Mouse (Mus musculus) CH12.LX (cell line): Measurements from ENCODE around the gene Gm1123. TPM values are rescaled to one million over a fixed set of nuclear protein-coding genes. Genes with fewer than 3 reads are reported as not detected.

Source experiments
- DNase-seq: peaks from one replicate; pipeline ENCODE4 v3.0.0-alpha.2; 2013; ENCODE audit errors: extremely low read depth
- H3K27ac ChIP-seq: 2 replicates; pipeline ENCODE4 v1.5.1; 2012; ENCODE audit warnings: low read depth, mild to moderate bottlenecking, control low read depth, moderate library complexity; ENCODE audit not compliant: insufficient read depth
- H3K27me3 ChIP-seq: replicated peaks from 2 replicates; pipeline ENCODE3; 2012; ENCODE audit warnings: inconsistent platforms
- H3K36me3 ChIP-seq, 2 experiments: replicated peaks in 1 of 2; 2 replicates each; pipeline versions ENCODE3 to v1.6.1; 2012; ENCODE audit warnings: inconsistent platforms in 1 of 2, low read length in 1 of 2, mild to moderate bottlenecking in 1 of 2, mixed read lengths in 1 of 2, moderate library complexity in 1 of 2; ENCODE audit not compliant: control insufficient read depth in 1 of 2, insufficient read depth in 1 of 2
- H3K4me1 ChIP-seq, 2 experiments: 2 replicates each; pipeline ENCODE4 v1.6.1; 2012; ENCODE audit warnings: inconsistent platforms in 1 of 2, moderate library complexity in 1 of 2; ENCODE audit not compliant: insufficient read depth in 2 of 2, control insufficient read depth in 1 of 2
- H3K4me2 ChIP-seq: 2 replicates; pipeline ENCODE4 v1.6.1; 2012; ENCODE audit warnings: low read depth, mild to moderate bottlenecking, control low read depth; ENCODE audit not compliant: poor library complexity, insufficient read depth, severe bottlenecking
- H3K4me3 ChIP-seq, 3 experiments: fragments of 150-350 bp in 1 of 3; sonication (generic) in 1 of 3; replicated peaks in 1 of 3; 2 replicates each; pipeline versions ENCODE3 to v1.5.1; 2011 to 2012; ENCODE audit warnings: low read depth in 2 of 3, low read length in 2 of 3, mild to moderate bottlenecking in 2 of 3, moderate library complexity in 2 of 3, control low read depth in 1 of 3, improper control_type of control experiment in 1 of 3, inconsistent platforms in 1 of 3, mixed read lengths in 1 of 3; ENCODE audit not compliant: poor library complexity in 1 of 3
- H3K79me2 ChIP-seq: replicated peaks from 2 replicates; pipeline ENCODE4 v1.6.1; 2012; ENCODE audit warnings: mild to moderate bottlenecking, moderate library complexity; ENCODE audit not compliant: control insufficient read depth, poor library complexity, insufficient read depth, severe bottlenecking; ENCODE audit errors: extremely low read depth
- H3K9ac ChIP-seq: 2 replicates; pipeline ENCODE4 v1.6.1; 2012; ENCODE audit warnings: low read depth, mild to moderate bottlenecking, control low read depth, moderate library complexity; ENCODE audit not compliant: insufficient read depth
- H3K9me3 ChIP-seq: replicated peaks from 2 replicates; pipeline ENCODE3; 2012; ENCODE audit warnings: low read length, inconsistent platforms, mixed read lengths
- BHLHE40 ChIP-seq: IDR thresholded peaks from 2 replicates; pipeline ENCODE4 v1.6.1; 2011; ENCODE audit warnings: mild to moderate bottlenecking, low read depth, low read length, improper control_type of control experiment
- CHD1 ChIP-seq: IDR thresholded peaks from 2 replicates; pipeline ENCODE4 v1.6.1; 2012; ENCODE audit warnings: low read depth, low read length, improper control_type of control experiment, inconsistent platforms
- CTCF ChIP-seq, 2 experiments: IDR thresholded peaks in 1 of 2; conservative IDR thresholded peaks in 1 of 2; 2 replicates each; pipeline ENCODE4 v1.5.1; 2011 to 2012; ENCODE audit warnings: low read depth in 2 of 2, low read length in 2 of 2, improper control_type of control experiment in 1 of 2, inconsistent platforms in 1 of 2, mild to moderate bottlenecking in 1 of 2, moderate library complexity in 1 of 2
- E2F4 ChIP-seq: IDR thresholded peaks from 2 replicates; pipeline ENCODE4 v1.6.1; 2011; ENCODE audit warnings: low read depth, low read length, improper control_type of control experiment; ENCODE audit not compliant: insufficient replicate concordance
- EP300 ChIP-seq: IDR thresholded peaks from 2 replicates; pipeline ENCODE4 v1.6.1; 2011; ENCODE audit warnings: low read length, improper control_type of control experiment
- ETS1 ChIP-seq: conservative IDR thresholded peaks from 2 replicates; pipeline ENCODE4 v1.6.1; 2012; ENCODE audit warnings: low read depth, mild to moderate bottlenecking, inconsistent platforms, low read length, improper control_type of control experiment, moderate library complexity
- MAX ChIP-seq: IDR thresholded peaks from 2 replicates; pipeline ENCODE4 v1.6.1; 2011; ENCODE audit warnings: low read length, improper control_type of control experiment
- MEF2A ChIP-seq: IDR thresholded peaks from 2 replicates; pipeline ENCODE4 v1.6.1; 2014; ENCODE audit warnings: low read depth, mild to moderate bottlenecking, inconsistent platforms, low read length, improper control_type of control experiment, borderline replicate concordance
- MYC ChIP-seq: IDR thresholded peaks from 2 replicates; pipeline ENCODE4 v1.6.1; 2011; ENCODE audit warnings: low read depth, mild to moderate bottlenecking, improper control_type of control experiment, low read length
- NELFE ChIP-seq: IDR thresholded peaks from 2 replicates; pipeline ENCODE4 v1.6.1; 2011; ENCODE audit warnings: low read depth, low read length, improper control_type of control experiment
- RAD21 ChIP-seq: IDR thresholded peaks from 2 replicates; pipeline ENCODE4 v1.6.1; 2011; ENCODE audit warnings: low read depth, mild to moderate bottlenecking, low read length, improper control_type of control experiment, moderate library complexity
- SMC3 ChIP-seq: IDR thresholded peaks from 2 replicates; pipeline ENCODE4 v1.6.1; 2011; ENCODE audit warnings: low read depth, low read length, improper control_type of control experiment
- TBP ChIP-seq: conservative IDR thresholded peaks from 2 replicates; pipeline ENCODE4 v1.6.1; 2011; ENCODE audit warnings: low read depth, low read length, improper control_type of control experiment
- TCF12 ChIP-seq: IDR thresholded peaks from 2 replicates; pipeline ENCODE4 v1.6.1; 2014; ENCODE audit warnings: low read depth, mild to moderate bottlenecking, inconsistent platforms, low read length, improper control_type of control experiment
- UBTF ChIP-seq: IDR thresholded peaks from 2 replicates; pipeline ENCODE4 v1.6.1; 2012; ENCODE audit warnings: low read depth, mild to moderate bottlenecking, inconsistent platforms, low read length, improper control_type of control experiment, moderate library complexity
- USF2 ChIP-seq: conservative IDR thresholded peaks from 2 replicates; pipeline ENCODE4 v1.6.1; 2011; ENCODE audit warnings: low read depth, low read length, improper control_type of control experiment
- ZC3H11A ChIP-seq: IDR thresholded peaks from 2 replicates; pipeline ENCODE4 v1.6.1; 2012; ENCODE audit warnings: low read depth, mild to moderate bottlenecking, inconsistent platforms, low read length, improper control_type of control experiment
- ZKSCAN1 ChIP-seq: IDR thresholded peaks from 2 replicates; pipeline ENCODE4 v1.6.1; 2012; ENCODE audit warnings: low read depth, inconsistent platforms, low read length, improper control_type of control experiment, borderline replicate concordance
- ZMIZ1 ChIP-seq: IDR thresholded peaks from 2 replicates; pipeline ENCODE4 v1.6.1; 2012; ENCODE audit warnings: low read depth, mild to moderate bottlenecking, inconsistent platforms, low read length, improper control_type of control experiment
- dilution Hi-C: fragments of 300-500 bp; cut with MboI; formaldehyde crosslinking; loops from 2 replicates; pipeline ENCODE4 v1.14.3; 2020; ENCODE audit warnings: low sequenced_read_pairs; ENCODE audit not compliant: extremely low pct_unique_long_range_greater_than_20kb, extremely low pct_ligation_motif_present
- in situ Hi-C: fragments of 300-500 bp; cut with MboI; formaldehyde crosslinking; loops from 3 replicates; pipeline ENCODE4 v1.14.3; 2019; ENCODE audit warnings: low sequenced_read_pairs, low pct_ligation_motif_present, low pct_unique_long_range_greater_than_20kb, mixed read lengths
- polyA plus RNA-seq: library from polyadenylated mRNA; unstranded; fragments of >175 nt; gene quantifications from 2 replicates; pipeline ENCODE4 v1.2.1, GENCODE M21; 2012; ENCODE audit warnings: low read depth; ENCODE audit not compliant: insufficient read length
- total RNA-seq, 2 experiments: library from RNA; depleted of rRNA; stranded (reverse); fragments of 300-350 nt in 1 of 2; fragments of >200 nt in 1 of 2; gene quantifications; 2 replicates each; pipeline ENCODE4 v1.2.3; 2012 to 2014

Gm1123 gene
- total and polyA plus RNA-seq, 3 experiments, result not detected

- no peak overlapping the region for H3K9ac ChIP-seq
- no peak overlapping the region for H3K4me3 ChIP-seq
- in situ Hi-C loops (loop anchor here (25.0 kb wide), 1 partner anchor 328 kb away; no protein-coding TSS in a partner anchor), dilution Hi-C loops (no loop called here)
- no peaks in the 10 kb centered on the region for H3K36me3 ChIP-seq
- DNase-seq, result peak; percentile 12
- peaks cover 6% of the 10 kb centered on the region for H3K27me3 ChIP-seq
- H3K4me1 ChIP-seq, result no peaks in the 10 kb centered on the region
- H3K9me3 ChIP-seq, result no peaks in the 10 kb centered on the region
- H3K79me2 ChIP-seq, result no peaks in the 10 kb centered on the region
- no peak overlapping the region for H3K4me2 ChIP-seq
- TF ChIP-seq CHD1 (no peak), ETS1 (no peak), NELFE (no peak), USF2 (no peak), ZMIZ1 (no peak), ZKSCAN1 (no peak), CTCF (conservative IDR thresholded peaks at IDR 0.05 in 1 of 2, IDR thresholded peaks at IDR 0.05 in 1 of 2; ENCODE audit: low read depth in 2 of 2, low read length in 2 of 2) (peak in 1 of 2 experiments; percentile 59; a peak in 2 of 4 replicates), SMC3 (peak; percentile 59), RAD21 (peak; percentile 30)
- H3K27ac ChIP-seq, result no peak overlapping the region
These were observed 70.4 kb downstream of the Gm1123 start for GRCm38 (mm10) chr9:98965084-98965483.

DNA sequence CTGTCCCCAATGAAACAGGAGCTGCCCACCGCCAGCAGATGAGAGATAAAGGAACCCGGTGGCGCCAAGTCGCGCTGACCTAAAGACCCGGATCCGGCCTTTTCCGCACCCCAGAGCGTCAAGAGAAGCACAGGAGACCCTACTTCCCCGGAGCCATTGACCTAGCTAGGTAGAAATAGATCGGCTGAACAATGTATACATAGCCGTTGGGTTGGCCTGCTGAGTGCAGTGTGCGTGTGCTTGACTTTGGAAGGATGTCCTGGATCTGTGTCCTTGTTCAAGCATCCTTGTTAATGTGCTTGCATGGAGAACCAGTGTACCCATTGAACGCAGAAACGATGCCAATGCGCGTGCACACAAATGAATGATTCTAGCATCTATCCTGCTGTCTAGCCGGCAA, 71.9 kb downstream of the Gm1123 start:
- Histone ChIP-seq H3K4me3 (no peak overlapping the region), H3K27me3 (peaks cover 6% of the 10 kb centered on the region)

More for the DNA sequence above, 71.9 kb downstream of the Gm1123 start:
- in situ Hi-C loops (loop anchor here (25.0 kb wide), 1 partner anchor 326 kb away; no protein-coding TSS in a partner anchor), dilution Hi-C loops (no loop called here)
- Histone ChIP-seq H3K9ac (no peak overlapping the region), H3K4me2 (no peak overlapping the region), H3K4me1 (no peaks in the 10 kb centered on the region), H3K27ac (no peak overlapping the region), H3K9me3 (no peaks in the 10 kb centered on the region), H3K79me2 (no peaks in the 10 kb centered on the region), H3K36me3 (no peaks in the 10 kb centered on the region)
- DNase-seq, result no peak
- no peak for TF ChIP-seq EP300
- TF ChIP-seq MEF2A, result no peak
- TF ChIP-seq ZKSCAN1, result no peak
- TF ChIP-seq BHLHE40, result no peak
- TF ChIP-seq CTCF (conservative IDR thresholded peaks at IDR 0.05 in 1 of 2, IDR thresholded peaks at IDR 0.05 in 1 of 2; ENCODE audit: low read depth in 2 of 2, low read length in 2 of 2), result no peak
- TF ChIP-seq UBTF, result no peak
- TF ChIP-seq TCF12, result no peak
- TF ChIP-seq ZC3H11A, result no peak
- TF ChIP-seq USF2, result no peak
- no peak for TF ChIP-seq MYC
- no peak for TF ChIP-seq TBP
- no peak for TF ChIP-seq E2F4
- TF ChIP-seq MAX, result no peak
- TF ChIP-seq CHD1, result no peak
